Mouse (Mus musculus) hindbrain, embryonic 12.5 days (tissue): ENCODE measurements around the gene H2afy. TPM values are rescaled to one million over a fixed set of nuclear protein-coding genes. Genes with fewer than 3 reads are reported as not detected.

ENCODE experiments used
- ATAC-seq: fragments of 200-750 bp; cut with Nextera tagmentation; 2 replicates; pipeline ENCODE4 v1.8.0; 2017; ENCODE audit warnings: moderate TSS enrichment; ENCODE audit not compliant: low FRiP score
- H3K27ac ChIP-seq: fragments of 300-500 bp; sonication (generic); 2 replicates; pipeline ENCODE4 v1.5.1; 2016; ENCODE audit warnings: mild to moderate bottlenecking
- H3K27me3 ChIP-seq: fragments of 300-500 bp; sonication (generic); 2 replicates; pipeline ENCODE4 v1.6.1; 2016; ENCODE audit warnings: mild to moderate bottlenecking
- H3K36me3 ChIP-seq: fragments of 300-500 bp; sonication (generic); 2 replicates; pipeline ENCODE4 v1.6.1; 2016; ENCODE audit warnings: mild to moderate bottlenecking
- H3K4me1 ChIP-seq: fragments of 300-500 bp; sonication (generic); 2 replicates; pipeline ENCODE4 v1.6.1; 2016
- H3K4me2 ChIP-seq: fragments of 300-500 bp; sonication (generic); replicated peaks from 2 replicates; pipeline ENCODE4 v1.6.1; 2016; ENCODE audit warnings: mild to moderate bottlenecking
- H3K4me3 ChIP-seq: fragments of 300-500 bp; sonication (generic); 2 replicates; pipeline ENCODE4 v1.5.1; 2016; ENCODE audit warnings: mild to moderate bottlenecking
- H3K9ac ChIP-seq: fragments of 300-500 bp; sonication (generic); 2 replicates; pipeline ENCODE4 v1.6.1; 2016; ENCODE audit warnings: mild to moderate bottlenecking, moderate library complexity
- H3K9me3 ChIP-seq: fragments of 300-500 bp; sonication (generic); replicated peaks from 2 replicates; pipeline ENCODE4 v1.6.1; 2016; ENCODE audit warnings: mild to moderate bottlenecking
- WGBS: fragments of 180-500 bp; shearing (Covaris S2); methylation state at CpG from one replicate; pipeline ENCODE4 v1.1.7; 2016; 5-methylcytosine and 5-hydroxymethylcytosine counted together
- polyA plus RNA-seq: library from polyadenylated mRNA; unstranded; fragments of >200 nt; fragmentation: Nextera tagmentation; extraction: Ambion mirVana; gene quantifications from 2 replicates; pipeline ENCODE4 v1.2.1, GENCODE M21; 2016

The H2afy gene
- polyA plus RNA-seq, 1 experiment from 2014 or later, result 491 TPM

- H3K36me3 ChIP-seq, result peaks cover 48% of the 10 kb centered on the region
- no peak overlapping the region for H3K4me2 ChIP-seq
- H3K9ac ChIP-seq, result no peak overlapping the region
- H3K27ac ChIP-seq, result no peak overlapping the region
- H3K4me3 ChIP-seq, result no peak overlapping the region
- H3K9me3 ChIP-seq, result no peaks in the 10 kb centered on the region
- peaks cover 36% of the 10 kb centered on the region for H3K4me1 ChIP-seq
- ATAC-seq, result no peak
- H3K27me3 ChIP-seq, result no peaks in the 10 kb centered on the region
- 86% methylated on average over 6 of the region's 6 CpGs for WGBS
Observed at GRCm38 (mm10) chr13:56104971-56105391, 31.2 kb downstream of the H2afy start.

GRCm38 (mm10) chr13:56103796-56104746 lies 32.1 kb downstream of the H2afy start:
- no peak for ATAC-seq
- 90% methylated on average over 26 of the region's 26 CpGs for WGBS
- Histone ChIP-seq H3K4me3 (no peak overlapping the region), H3K9me3 (no peaks in the 10 kb centered on the region), H3K36me3 (peaks cover 52% of the 10 kb centered on the region), H3K4me1 (peaks cover 27% of the 10 kb centered on the region), H3K27me3 (no peaks in the 10 kb centered on the region), H3K27ac (0 out of 2 replicates have a peak overlapping the region, but pooled peaks have one; percentile 1), H3K9ac (no peak overlapping the region), H3K4me2 (no peak overlapping the region)

GRCm38 (mm10) chr13:56102160-56102559 lies 34.0 kb downstream of the H2afy start:
- Histone ChIP-seq H3K4me1 (peaks cover 18% of the 10 kb centered on the region), H3K4me3 (no peak overlapping the region), H3K9me3 (no peaks in the 10 kb centered on the region), H3K27me3 (no peaks in the 10 kb centered on the region), H3K9ac (no peak overlapping the region), H3K36me3 (peaks cover 49% of the 10 kb centered on the region), H3K27ac (no peak overlapping the region; the same call in 1 of the 2 replicates), H3K4me2 (no peak overlapping the region)
- no peak for ATAC-seq
- WGBS, result 74% methylated on average over 9 of the region's 9 CpGs

GRCm38 (mm10) chr13:56095601-56096195 lies 40.5 kb downstream of the H2afy start:
- Histone ChIP-seq H3K4me2 (no peak overlapping the region), H3K27me3 (no peaks in the 10 kb centered on the region), H3K36me3 (peaks cover 52% of the 10 kb centered on the region), H3K9ac (no peak overlapping the region), H3K4me1 (peaks cover 21% of the 10 kb centered on the region), H3K27ac (no peak overlapping the region), H3K4me3 (no peak overlapping the region), H3K9me3 (no peaks in the 10 kb centered on the region)
- 89% methylated on average over 18 of the region's 18 CpGs for WGBS
- no peak for ATAC-seq

GRCm38 (mm10) chr13:56094544-56094943 lies 41.6 kb downstream of the H2afy start:
- peaks cover 53% of the 10 kb centered on the region for H3K36me3 ChIP-seq
- no peak overlapping the region for H3K9ac ChIP-seq
- H3K9me3 ChIP-seq, result no peaks in the 10 kb centered on the region
- no peak for ATAC-seq
- H3K27ac ChIP-seq, result peak overlapping the region; percentile 25; the same call in 1 of the 2 replicates
- no peaks in the 10 kb centered on the region for H3K27me3 ChIP-seq
- no peak overlapping the region for H3K4me2 ChIP-seq
- peaks cover 21% of the 10 kb centered on the region for H3K4me1 ChIP-seq
- WGBS, result 88% methylated on average over 8 of the region's 8 CpGs
- no peak overlapping the region for H3K4me3 ChIP-seq

- peaks cover 25% of the 10 kb centered on the region for H3K4me1 ChIP-seq
- 86% methylated on average over 3 of the region's 3 CpGs for WGBS
- no peaks in the 10 kb centered on the region for H3K27me3 ChIP-seq
- no peak overlapping the region for H3K4me3 ChIP-seq
- H3K27ac ChIP-seq, result peak overlapping the region; percentile 58
- no peaks in the 10 kb centered on the region for H3K9me3 ChIP-seq
- H3K36me3 ChIP-seq, result peaks cover 55% of the 10 kb centered on the region
- no peak overlapping the region for H3K9ac ChIP-seq
- H3K4me2 ChIP-seq, result no peak overlapping the region
- ATAC-seq, result peak; percentile 58
Observed at GRCm38 (mm10) chr13:56093680-56094079, 42.5 kb downstream of the H2afy start.

- Histone ChIP-seq H3K9ac (no peak overlapping the region), H3K9me3 (no peaks in the 10 kb centered on the region), H3K4me1 (peaks cover 34% of the 10 kb centered on the region), H3K4me2 (no peak overlapping the region), H3K27me3 (no peaks in the 10 kb centered on the region), H3K4me3 (no peak overlapping the region), H3K27ac (no peak overlapping the region), H3K36me3 (peaks cover 62% of the 10 kb centered on the region)
- no peak for ATAC-seq
- WGBS, result 89% methylated on average over 5 of the region's 5 CpGs
Observed at GRCm38 (mm10) chr13:56092606-56093005, 43.6 kb downstream of the H2afy start.

GRCm38 (mm10) chr13:56090597-56090996 lies 45.6 kb downstream of the H2afy start:
- no peak overlapping the region for H3K4me2 ChIP-seq
- peaks cover 73% of the 10 kb centered on the region for H3K36me3 ChIP-seq
- 84% methylated on average over 2 of the region's 2 CpGs for WGBS
- H3K9me3 ChIP-seq, result no peaks in the 10 kb centered on the region
- no peak overlapping the region for H3K9ac ChIP-seq
- peaks cover 36% of the 10 kb centered on the region for H3K4me1 ChIP-seq
- no peaks in the 10 kb centered on the region for H3K27me3 ChIP-seq
- ATAC-seq, result no peak
- no peak overlapping the region for H3K27ac ChIP-seq
- H3K4me3 ChIP-seq, result no peak overlapping the region

- WGBS, result 72% methylated on average over 13 of the region's 13 CpGs
- Histone ChIP-seq H3K27me3 (no peaks in the 10 kb centered on the region), H3K4me3 (no peak overlapping the region), H3K9ac (no peak overlapping the region), H3K9me3 (no peaks in the 10 kb centered on the region), H3K27ac (0 out of 2 replicates have a peak overlapping the region, but pooled peaks have one; percentile 17), H3K4me2 (no peak overlapping the region), H3K36me3 (peaks cover 80% of the 10 kb centered on the region), H3K4me1 (peaks cover 22% of the 10 kb centered on the region)
- ATAC-seq, result no peak
Observed at GRCm38 (mm10) chr13:56088602-56089001, 47.6 kb downstream of the H2afy start.

- no peaks in the 10 kb centered on the region for H3K27me3 ChIP-seq
- H3K4me3 ChIP-seq, result no peak overlapping the region
- no peak for ATAC-seq
- H3K9me3 ChIP-seq, result no peaks in the 10 kb centered on the region
- peaks cover 80% of the 10 kb centered on the region for H3K36me3 ChIP-seq
- peaks cover 16% of the 10 kb centered on the region for H3K4me1 ChIP-seq
- no peak overlapping the region for H3K4me2 ChIP-seq
- 70% methylated on average over 19 of the region's 19 CpGs for WGBS
- peak overlapping the region; percentile 30; the same call in 1 of the 2 replicates for H3K27ac ChIP-seq
- no peak overlapping the region for H3K9ac ChIP-seq
Observed at GRCm38 (mm10) chr13:56087936-56088335, 48.2 kb downstream of the H2afy start.

- Histone ChIP-seq H3K4me2 (no peak overlapping the region), H3K4me1 (peaks cover 15% of the 10 kb centered on the region), H3K9me3 (no peaks in the 10 kb centered on the region), H3K27ac (no peak overlapping the region), H3K9ac (no peak overlapping the region), H3K27me3 (no peaks in the 10 kb centered on the region), H3K36me3 (peaks cover 80% of the 10 kb centered on the region), H3K4me3 (no peak overlapping the region)
- WGBS, result 92% methylated on average over 20 of the region's 20 CpGs
- no peak for ATAC-seq
Observed at GRCm38 (mm10) chr13:56084146-56084905, 51.8 kb downstream of the H2afy start.

- Histone ChIP-seq H3K36me3 (peaks cover 88% of the 10 kb centered on the region), H3K9ac (no peak overlapping the region), H3K27ac (no peak overlapping the region), H3K27me3 (no peaks in the 10 kb centered on the region), H3K9me3 (no peaks in the 10 kb centered on the region), H3K4me3 (no peak overlapping the region), H3K4me1 (no peaks in the 10 kb centered on the region), H3K4me2 (no peak overlapping the region)
- 87% methylated on average over 5 of the region's 5 CpGs for WGBS
- no peak for ATAC-seq
Observed at GRCm38 (mm10) chr13:56081656-56082055, 54.5 kb downstream of the H2afy start.
